Comparison of ENCODE assay signal across 8 mouse cellular contexts in the genomic region with DNA sequence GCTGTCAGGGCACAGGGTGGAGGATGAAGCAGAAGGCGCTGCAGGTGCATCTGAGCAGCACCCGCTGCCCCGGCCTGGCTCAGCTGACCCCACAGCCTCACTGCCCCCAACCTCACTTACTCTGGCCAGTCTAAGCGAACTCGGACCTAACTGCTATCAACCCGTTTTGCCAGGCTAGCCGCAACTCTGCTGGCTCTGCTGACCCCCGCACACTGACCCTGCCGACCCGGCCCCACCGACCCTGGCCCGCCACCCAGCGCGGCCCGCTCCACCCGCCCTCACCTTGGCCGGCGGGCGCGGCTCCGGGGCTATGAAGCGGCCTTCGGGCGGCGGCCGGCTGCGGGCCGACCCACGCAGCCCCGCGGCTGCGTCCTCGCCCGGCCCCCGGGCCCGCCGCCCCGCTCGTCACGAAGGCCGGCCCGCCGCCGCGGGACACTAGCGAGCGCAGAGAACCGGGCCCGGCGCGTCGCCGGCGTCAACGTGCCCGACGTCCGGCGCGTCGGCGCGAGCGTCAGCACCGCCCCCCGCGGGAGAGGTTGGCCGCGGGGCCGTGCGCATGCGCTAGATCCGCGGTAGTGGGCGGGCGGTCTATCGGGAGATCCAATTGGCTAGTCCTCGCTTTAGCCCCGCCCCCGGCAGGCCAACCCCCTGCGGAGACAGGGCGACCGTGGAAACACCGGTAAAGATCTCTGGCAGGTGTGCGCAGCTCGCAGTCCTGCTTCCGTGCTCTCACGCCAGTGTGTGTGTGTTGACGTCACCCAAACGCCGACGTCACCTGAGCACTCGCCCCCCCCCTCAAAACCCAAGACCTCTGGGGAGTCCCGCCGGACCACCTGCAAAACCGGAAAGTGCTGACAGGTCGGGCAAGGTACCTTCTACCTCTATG. TPM values are rescaled to one million over a fixed set of nuclear protein-coding genes. Genes with fewer than 3 reads are reported as not detected.
DNase-seq lines count a peak whose midpoint lies in the region; ATAC-seq and TF ChIP-seq lines count a peak whose summit lies in the region.

A gene (minus strand): TSS at position 493 of the 886 bp plus-strand sequence.

- peak within 1 kb of the TSS; percentile 51; the same call in 1 of the 2 replicates for H3K27ac ChIP-seq in bone marrow, adult 2 months (ENCODE audit: control insufficient read depth, insufficient read depth, low read depth, low read length, poor library complexity)
- peak within 1 kb of the TSS; percentile 60 for H3K27ac ChIP-seq in embryonic facial prominence, embryonic 15.5 days (replicated peaks)
- no peak within 1 kb of the TSS for H3K27ac ChIP-seq in limb, embryonic 14.5 days (replicated peaks; ENCODE audit: low read depth, low read length)
- peak within 1 kb of the TSS; percentile 69 for H3K27ac ChIP-seq in midbrain, postnatal 0 days (ENCODE audit: low read depth, low read length)

- no peaks in the 10 kb centered on the region for H3K9me3 ChIP-seq in embryonic facial prominence, embryonic 15.5 days (replicated peaks)
- H3K9me3 ChIP-seq in limb, embryonic 14.5 days (ENCODE audit: control insufficient read depth, low read length), result no peaks in the 10 kb centered on the region
- H3K9me3 ChIP-seq in midbrain, postnatal 0 days (ENCODE audit: low read length), result no peaks in the 10 kb centered on the region

- no peak for TF ChIP-seq CTCF in bone marrow, adult 2 months (IDR thresholded peaks at IDR 0.05; ENCODE audit: control insufficient read depth, insufficient read depth, low read length)
- no peak for TF ChIP-seq CTCF in midbrain, postnatal 0 days (IDR thresholded peaks at IDR 0.05)

- peak; percentile 91 for ATAC-seq in embryonic facial prominence, embryonic 15.5 days (ENCODE audit: insufficient number of reproducible peaks, low FRiP score, low TSS enrichment, low read depth)
- ATAC-seq in limb, embryonic 14.5 days (ENCODE audit: low FRiP score, low read depth), result peak; percentile 96
- peak; percentile 96 for ATAC-seq in midbrain, postnatal 0 days (ENCODE audit: low FRiP score)

- no peaks in the 10 kb centered on the region for H3K27me3 ChIP-seq in embryonic facial prominence, embryonic 15.5 days
- H3K27me3 ChIP-seq in limb, embryonic 14.5 days (ENCODE audit: control insufficient read depth, insufficient read depth, low read length), result no peaks in the 10 kb centered on the region
- no peaks in the 10 kb centered on the region for H3K27me3 ChIP-seq in midbrain, postnatal 0 days (ENCODE audit: insufficient read depth, low read length)

- peak within 1 kb of the TSS; percentile 98 for H3K9ac ChIP-seq in embryonic facial prominence, embryonic 15.5 days
- H3K9ac ChIP-seq in limb, embryonic 14.5 days (ENCODE audit: low read depth, low read length, severe bottlenecking), result peak within 1 kb of the TSS; percentile 95
- H3K9ac ChIP-seq in midbrain, postnatal 0 days (replicated peaks; ENCODE audit: low read length, poor library complexity, severe bottlenecking), result peak within 1 kb of the TSS; percentile 97

- under 1% methylated on average over 97 of the region's 97 CpGs for WGBS in bone marrow, adult 2 months
- under 1% methylated on average over 96 of the region's 97 CpGs for WGBS in embryonic facial prominence, embryonic 15.5 days
- WGBS in limb, embryonic 14.5 days, result 1% methylated on average over 69 of the region's 97 CpGs
- WGBS in midbrain, postnatal 0 days, result under 1% methylated on average over 85 of the region's 97 CpGs

- DNase-seq in 416B (ENCODE audit: low read depth), result peak; percentile 90
- peak; percentile 95 for DNase-seq in heart, adult 8-10 months (ENCODE audit: low spot score)
- DNase-seq in kidney, adult 9 months, result peak; percentile 98
- DNase-seq in limb, embryonic 14.5 days (ENCODE audit: low spot score), result peak; percentile 97
- peak; percentile 97 for DNase-seq in midbrain, postnatal 0 days (ENCODE audit: low spot score)
- peak; percentile 98 to 99 for DNase-seq in spleen, postnatal 14 days (ENCODE audit: low spot score in 2 of 2)

- peak within 1 kb of the TSS; percentile 77 for H3K4me2 ChIP-seq in embryonic facial prominence, embryonic 15.5 days (replicated peaks)
- H3K4me2 ChIP-seq in limb, embryonic 14.5 days (replicated peaks; ENCODE audit: low read depth, low read length, severe bottlenecking), result peak within 1 kb of the TSS; percentile 83
- peak within 1 kb of the TSS; percentile 80 for H3K4me2 ChIP-seq in midbrain, postnatal 0 days (ENCODE audit: low read depth, low read length, poor library complexity, severe bottlenecking)

- H3K4me3 ChIP-seq in bone marrow, adult 2 months (replicated peaks; ENCODE audit: control insufficient read depth, low read depth, low read length), result peak within 1 kb of the TSS; percentile 93
- H3K4me3 ChIP-seq in embryonic facial prominence, embryonic 15.5 days (replicated peaks), result peak within 1 kb of the TSS; percentile 96
- H3K4me3 ChIP-seq in limb, embryonic 14.5 days (replicated peaks; ENCODE audit: low read length), result peak within 1 kb of the TSS; percentile 94
- H3K4me3 ChIP-seq in midbrain, postnatal 0 days (ENCODE audit: low read depth, low read length), result peak within 1 kb of the TSS; percentile 96

- no peaks in the 10 kb centered on the region; the same call in 1 of the 2 replicates for H3K4me1 ChIP-seq in bone marrow, adult 2 months (ENCODE audit: control insufficient read depth, insufficient read depth, low read length)
- peaks cover 28% of the 10 kb centered on the region for H3K4me1 ChIP-seq in embryonic facial prominence, embryonic 15.5 days
- peaks cover 12% of the 10 kb centered on the region for H3K4me1 ChIP-seq in limb, embryonic 14.5 days (ENCODE audit: control insufficient read depth, insufficient read depth, low read length)
- H3K4me1 ChIP-seq in midbrain, postnatal 0 days (ENCODE audit: insufficient read depth, low read length), result peaks cover 9% of the 10 kb centered on the region; the same call in 1 of the 2 replicates

- peak; percentile 68; the same call in 1 of the 2 replicates for TF ChIP-seq POLR2A in bone marrow, adult 2 months (IDR thresholded peaks at IDR 0.05; ENCODE audit: borderline replicate concordance, control insufficient read depth, low read depth, low read length)
- no peak for TF ChIP-seq POLR2A in limb, embryonic 14.5 days (IDR thresholded peaks at IDR 0.05; ENCODE audit: borderline replicate concordance, extremely low read depth, insufficient read depth, insufficient read length)

- peaks cover 33% of the 10 kb centered on the region for H3K36me3 ChIP-seq in embryonic facial prominence, embryonic 15.5 days
- H3K36me3 ChIP-seq in limb, embryonic 14.5 days (ENCODE audit: control insufficient read depth, insufficient read depth, low read length), result peaks cover 33% of the 10 kb centered on the region
- peaks cover 7% of the 10 kb centered on the region; the same call in 1 of the 2 replicates for H3K36me3 ChIP-seq in midbrain, postnatal 0 days (ENCODE audit: insufficient read depth, low read length)

RNA-seq across cellular contexts. Expression of the gene that starts here (rescaled TPM):
- 20.6 and 32.8 TPM in 2 replicates for polyA plus RNA-seq in bone marrow, adult 2 months (2011; ENCODE audit: insufficient read depth, insufficient read length, low replicate concordance, missing spikeins)
- polyA plus RNA-seq in embryonic facial prominence, embryonic 15.5 days (2015; fragmentation: Nextera tagmentation; extraction: Ambion mirVana), result 41.2 and 42.3 TPM in 2 replicates
- total RNA-seq in heart, adult 8-10 months (2022), result 10 to 100 TPM; 35.9 to 50.6 (median 43.5) TPM
- 58.1 and 63.6 TPM in 2 replicates for polyA plus RNA-seq in limb, embryonic 14.5 days (2012; rRNA removed)
- polyA plus RNA-seq in limb, embryonic 14.5 days (2014; fragmentation: Nextera tagmentation; extraction: Ambion mirVana), result 41.7 and 42.0 TPM in 2 replicates
- 30.4 and 36.0 TPM in 2 replicates for total RNA-seq in midbrain, postnatal 0 days (2014; rRNA removed)
- 12.2 and 14.3 TPM in 2 replicates for polyA plus RNA-seq in midbrain, postnatal 0 days (2015; fragmentation: Nextera tagmentation; extraction: Ambion mirVana)
